Mouse (Mus musculus): ENCODE measurements around the gene Wdfy2.

Gene Wdfy2

DNA sequence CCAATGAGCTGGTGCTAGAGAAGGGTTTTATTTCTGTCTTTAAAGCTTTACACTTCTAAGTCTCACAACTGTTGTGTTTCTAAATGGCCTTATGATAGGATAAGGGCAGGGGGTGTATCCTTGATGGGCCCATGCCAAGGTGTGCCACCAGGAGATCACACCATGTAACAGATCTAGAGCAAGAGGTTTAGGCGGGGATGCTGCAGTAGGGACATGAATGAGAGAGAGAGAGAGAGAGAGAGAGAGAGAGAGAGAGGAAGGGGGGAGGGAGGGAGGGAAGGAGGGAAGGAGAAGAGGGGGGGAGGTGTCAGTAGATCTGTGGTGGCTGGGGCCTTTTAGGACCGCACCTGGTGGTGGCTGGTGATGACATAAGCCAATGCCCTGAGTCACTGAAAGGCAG lies 5.5 kb downstream of the Wdfy2 start:
- DNase-seq (ENCODE audit: low read depth, low spot score), result no peak

DNA sequence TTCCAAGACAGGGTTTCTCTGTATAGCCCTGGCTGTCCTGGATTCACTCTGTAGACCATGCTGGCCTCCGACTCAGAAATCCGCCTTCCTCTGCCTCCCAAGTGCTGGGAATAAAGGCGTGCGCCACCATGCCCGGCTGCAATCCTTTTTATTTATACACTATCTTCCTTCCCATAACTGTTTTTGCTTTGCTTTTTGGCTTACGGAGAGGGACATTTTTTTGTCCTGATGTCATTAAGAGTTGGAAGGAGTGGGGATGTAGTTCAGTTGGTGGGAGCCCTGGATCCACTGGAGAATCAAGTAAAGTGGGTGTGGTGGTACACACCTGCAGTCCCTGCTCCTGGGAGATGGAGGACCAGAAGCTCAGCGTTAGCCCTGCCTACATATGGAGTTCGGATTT lies 6.7 kb downstream of the Wdfy2 start:
- DNase-seq (ENCODE audit: low read depth, low spot score), result no peak

GRCm38 (mm10) chr14:62845011-62845840 lies 7.7 kb downstream of the Wdfy2 start:
- DNase-seq (ENCODE audit: low read depth, low spot score), result no peak

GRCm38 (mm10) chr14:62850980-62851379 lies 13.5 kb downstream of the Wdfy2 start:
- no peak for DNase-seq (ENCODE audit: low read depth, low spot score)

GRCm38 (mm10) chr14:62852840-62853239 lies 15.4 kb downstream of the Wdfy2 start:
- DNase-seq (ENCODE audit: low read depth, low spot score), result no peak

DNA sequence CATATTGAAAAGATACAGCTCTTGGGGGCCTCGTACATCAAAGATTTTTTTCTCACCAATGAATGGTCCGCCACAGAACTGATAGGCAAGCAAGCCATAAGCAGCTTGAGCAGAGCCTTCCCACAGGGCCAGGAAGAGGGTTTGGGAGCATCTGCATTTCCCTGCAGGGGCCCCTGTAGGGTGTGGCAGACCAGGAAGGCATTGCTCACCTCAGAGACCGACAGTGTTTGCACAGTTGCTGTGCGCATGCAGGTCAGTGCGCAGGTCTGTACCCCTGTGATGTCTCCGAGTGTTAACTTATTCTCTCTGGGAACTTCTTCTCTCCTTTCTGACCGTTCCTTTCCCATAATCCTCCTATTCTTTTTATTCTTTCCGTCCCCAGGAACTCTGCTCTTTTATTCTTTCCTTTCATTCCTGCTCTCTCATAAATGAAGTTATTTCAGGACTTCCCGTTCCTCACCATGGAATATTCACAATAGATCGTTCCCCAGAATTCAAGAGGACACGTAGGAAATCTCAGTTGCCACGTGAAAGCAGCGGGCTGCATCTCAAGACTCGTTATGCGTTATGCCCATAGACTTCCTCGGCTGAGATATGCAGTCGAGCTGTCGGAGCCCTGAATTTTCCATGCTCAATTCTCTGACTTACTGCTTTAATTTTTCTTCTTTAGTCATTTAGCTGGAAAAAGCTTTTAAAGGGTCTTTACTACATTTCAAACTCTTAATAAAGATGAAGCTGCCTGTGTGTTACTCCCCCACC lies 17.8 kb downstream of the Wdfy2 start:
- peak; percentile 56 for DNase-seq (ENCODE audit: low read depth, low spot score)

DNA sequence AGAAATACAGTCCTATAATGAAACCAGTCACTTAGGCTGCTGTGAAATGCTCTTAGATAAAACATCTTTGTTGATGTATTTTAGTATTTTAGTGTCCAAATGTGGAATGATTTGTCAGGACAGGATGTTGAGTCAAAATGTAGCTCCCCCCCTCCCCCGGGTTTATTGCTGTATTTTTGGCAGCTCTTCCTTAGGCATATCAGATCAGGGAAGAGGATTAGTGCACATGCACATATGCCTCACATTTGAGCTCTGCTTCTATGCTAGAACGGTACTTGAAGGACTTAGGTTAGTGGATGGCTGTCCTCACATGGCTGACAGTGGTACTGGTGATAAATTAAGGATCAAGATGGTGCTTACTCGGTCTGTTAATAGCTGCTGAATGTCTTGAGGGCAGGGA lies 18.4 kb downstream of the Wdfy2 start:
- DNase-seq (ENCODE audit: low read depth, low spot score), result no peak

GRCm38 (mm10) chr14:62856490-62856889 lies 19.0 kb downstream of the Wdfy2 start:
- no peak for DNase-seq (ENCODE audit: low read depth, low spot score)

DNA sequence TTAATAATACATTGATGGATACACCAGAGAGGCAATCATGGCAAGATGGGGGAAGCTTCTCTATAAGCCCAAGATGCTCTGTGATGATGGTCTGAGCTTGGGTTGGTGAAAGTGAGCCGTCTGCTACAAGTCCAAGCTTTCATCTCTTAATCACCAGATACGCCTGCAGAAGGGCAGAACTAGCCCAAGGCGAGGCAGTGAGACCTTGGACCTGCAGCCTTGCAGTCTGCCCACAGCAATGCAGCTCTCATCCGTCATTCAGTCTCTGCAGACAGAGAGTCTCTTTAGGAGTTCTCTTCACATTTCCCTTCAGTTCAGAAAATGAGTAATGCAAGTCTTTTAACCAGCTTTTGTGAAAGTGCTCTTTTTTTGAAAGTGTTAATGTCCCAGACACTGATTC lies 20.4 kb downstream of the Wdfy2 start:
- no peak for DNase-seq (ENCODE audit: low read depth, low spot score)

DNA sequence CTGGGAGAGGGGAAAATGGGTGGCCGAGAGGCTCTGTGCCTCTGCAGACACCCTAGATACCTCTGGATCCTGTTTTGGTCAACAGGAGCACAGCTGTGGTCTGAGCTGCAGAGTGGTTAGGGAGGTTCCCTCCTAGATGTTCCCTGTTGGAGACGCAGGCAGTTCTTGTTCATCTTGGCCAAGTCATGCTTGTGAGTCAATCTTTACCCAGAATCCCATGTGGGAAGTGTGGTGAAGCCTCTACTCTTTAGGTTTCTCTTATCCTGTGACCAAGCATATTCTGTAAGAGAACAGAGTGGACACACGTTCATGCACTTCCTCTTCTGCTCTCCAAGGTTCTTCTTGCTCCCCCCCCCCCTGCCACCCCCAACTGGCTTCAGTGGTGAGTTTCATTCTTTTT lies 20.8 kb downstream of the Wdfy2 start:
- DNase-seq (ENCODE audit: low read depth, low spot score), result no peak

DNA sequence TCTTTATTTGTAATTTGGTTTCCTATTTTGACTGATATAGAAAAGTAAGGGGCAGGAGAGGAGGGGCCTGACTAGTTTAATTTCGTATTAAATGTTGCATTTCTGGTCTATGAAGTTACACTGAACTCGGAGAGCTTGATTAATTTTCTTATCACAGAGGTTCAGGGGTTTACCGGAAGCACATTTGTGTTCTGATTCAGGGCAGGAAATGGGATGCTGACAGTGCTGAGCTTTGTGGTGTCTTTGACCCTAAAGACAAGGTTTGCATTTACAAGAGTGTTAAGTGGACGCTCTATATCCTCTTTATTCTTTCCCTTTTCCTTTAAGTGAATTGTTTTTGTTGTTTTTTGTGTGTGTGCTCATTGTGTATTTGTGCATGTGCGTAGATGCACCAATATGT lies 25.1 kb downstream of the Wdfy2 start:
- DNase-seq (ENCODE audit: low read depth, low spot score), result no peak

DNA sequence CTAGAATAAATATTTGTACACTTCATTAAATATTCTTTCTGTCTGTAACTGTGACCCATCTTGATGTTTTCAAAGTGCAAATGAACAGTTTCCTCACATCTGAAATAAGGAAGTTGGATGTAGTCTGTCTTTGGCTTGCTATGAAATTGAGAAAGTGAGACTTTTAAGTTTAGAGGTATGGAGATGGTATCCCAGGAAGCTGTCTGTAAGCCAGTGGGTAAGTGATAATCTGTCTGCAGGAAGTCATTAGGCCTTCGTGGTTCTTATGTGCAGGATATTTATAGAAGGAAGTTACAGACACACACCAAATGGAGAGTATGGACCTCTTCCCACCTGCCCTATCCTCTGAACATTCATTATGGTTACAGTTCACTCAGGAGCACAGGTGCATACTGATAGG lies 26.8 kb downstream of the Wdfy2 start:
- no peak for DNase-seq (ENCODE audit: low read depth, low spot score)

- DNase-seq (ENCODE audit: low read depth, low spot score), result peak; percentile 27
Observed at GRCm38 (mm10) chr14:62865405-62865804, 27.9 kb downstream of the Wdfy2 start.

GRCm38 (mm10) chr14:62867069-62867468 lies 29.6 kb downstream of the Wdfy2 start:
- DNase-seq (ENCODE audit: low read depth, low spot score), result no peak

GRCm38 (mm10) chr14:62867576-62867975 lies 30.1 kb downstream of the Wdfy2 start:
- no peak for DNase-seq (ENCODE audit: low read depth, low spot score)

DNA sequence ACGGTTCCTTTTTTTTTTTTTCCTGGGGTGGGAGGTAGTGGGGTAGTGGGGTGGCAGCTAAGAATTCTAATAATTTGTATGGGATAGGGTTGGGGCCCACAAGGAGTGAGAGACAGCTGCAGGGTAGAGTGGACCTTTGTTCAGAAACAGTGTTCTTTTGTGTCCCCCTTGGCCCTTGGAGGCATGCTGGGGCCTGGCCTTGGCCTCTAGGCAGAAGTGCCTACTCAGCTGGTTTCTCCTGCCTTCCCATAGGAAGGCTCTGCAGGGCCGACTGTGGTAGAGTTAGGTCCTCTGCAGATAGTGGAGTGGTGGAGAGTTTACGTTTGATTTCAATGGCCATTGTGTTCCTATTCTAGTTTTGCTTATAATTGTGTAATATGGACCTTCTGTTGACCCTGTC lies 30.8 kb downstream of the Wdfy2 start:
- DNase-seq (ENCODE audit: low read depth, low spot score), result no peak

DNA sequence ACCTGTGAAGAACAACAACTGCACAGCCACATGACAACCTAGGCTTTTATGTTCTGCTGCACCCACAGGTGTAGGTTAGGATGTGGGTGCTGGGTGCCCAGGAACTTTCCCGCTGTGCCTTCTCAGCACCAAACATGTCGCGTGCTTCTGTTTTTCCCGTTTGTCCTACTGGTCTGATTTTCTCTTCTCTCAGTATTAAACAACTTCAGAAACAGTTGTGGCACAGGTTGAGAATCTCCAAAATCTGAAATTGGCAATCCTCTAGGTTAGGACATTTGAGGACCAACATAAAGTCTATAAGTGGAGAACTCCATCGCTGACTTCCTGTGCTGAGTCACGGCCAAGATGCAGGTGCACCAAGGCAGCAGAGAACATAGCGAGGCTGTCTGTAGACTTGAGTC lies 32.8 kb downstream of the Wdfy2 start:
- no peak for DNase-seq (ENCODE audit: low read depth, low spot score)

DNA sequence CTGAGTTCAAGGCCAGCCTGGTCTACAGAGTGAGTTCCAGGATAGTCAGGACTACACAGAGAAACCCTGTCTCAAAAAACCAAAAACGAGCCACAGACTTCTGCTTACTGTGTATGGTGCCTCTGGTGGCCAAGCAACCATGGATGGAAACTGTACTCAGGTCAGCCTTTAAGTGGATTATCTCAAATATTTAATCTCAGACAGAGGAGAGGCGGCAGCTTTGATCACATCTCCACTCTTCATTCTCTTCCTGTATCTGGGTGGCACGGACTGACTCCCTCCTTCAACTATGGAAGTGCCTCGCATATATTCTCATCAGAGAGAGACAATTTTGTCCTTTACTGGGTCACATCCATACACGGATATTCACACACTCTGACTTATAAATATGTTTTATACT lies 34.0 kb downstream of the Wdfy2 start:
- no peak for DNase-seq (ENCODE audit: low read depth, low spot score)

GRCm38 (mm10) chr14:62871932-62872331 lies 34.5 kb downstream of the Wdfy2 start:
- DNase-seq (ENCODE audit: low read depth, low spot score), result peak; percentile 46

GRCm38 (mm10) chr14:62873820-62874219 lies 36.3 kb downstream of the Wdfy2 start:
- no peak for DNase-seq (ENCODE audit: low read depth, low spot score)

- DNase-seq (ENCODE audit: low read depth, low spot score), result no peak
Observed at GRCm38 (mm10) chr14:62874348-62874747, 36.9 kb downstream of the Wdfy2 start.

- no peak for DNase-seq (ENCODE audit: low read depth, low spot score)
Observed at GRCm38 (mm10) chr14:62878076-62878475, 40.6 kb downstream of the Wdfy2 start.
